Mouse (Mus musculus) stomach, postnatal 0 days (tissue): ENCODE data around the gene Mgat5b. TPM values are rescaled to one million over a fixed set of nuclear protein-coding genes. Genes with fewer than 3 reads are reported as not detected.

Experiments used
- ATAC-seq: fragments of 200-750 bp; cut with Nextera tagmentation; 2 replicates; pipeline ENCODE4 v1.8.0; 2017; ENCODE audit not compliant: low FRiP score, low TSS enrichment
- DNase-seq: peaks from one replicate; pipeline ENCODE4 v3.0.0-alpha.2; 2016; ENCODE audit warnings: low spot score
- H3K27ac ChIP-seq: fragments of 300-500 bp; sonication (generic); replicated peaks from 2 replicates; pipeline ENCODE4 v1.5.1; 2014; ENCODE audit warnings: mild to moderate bottlenecking, control low read depth
- H3K27me3 ChIP-seq: fragments of 300-500 bp; sonication (generic); 2 replicates; pipeline ENCODE4 v1.6.1; 2014; ENCODE audit warnings: low read length; ENCODE audit not compliant: control insufficient read depth, insufficient read depth
- H3K36me3 ChIP-seq: fragments of 300-500 bp; sonication (generic); 2 replicates; pipeline ENCODE4 v1.6.1; 2014; ENCODE audit warnings: low read length, mixed read lengths; ENCODE audit not compliant: control insufficient read depth, insufficient read depth
- H3K4me1 ChIP-seq: fragments of 300-500 bp; sonication (generic); replicated peaks from 2 replicates; pipeline ENCODE4 v1.6.1; 2014; ENCODE audit warnings: antibody characterized with exemption; ENCODE audit not compliant: control insufficient read depth, insufficient read depth
- H3K4me2 ChIP-seq: fragments of 300-500 bp; sonication (generic); replicated peaks from 2 replicates; pipeline ENCODE4 v1.6.1; 2014; ENCODE audit warnings: low read depth, mild to moderate bottlenecking, control low read depth, moderate library complexity
- H3K4me3 ChIP-seq: fragments of 300-500 bp; sonication (generic); 2 replicates; pipeline ENCODE4 v1.5.1; 2014; ENCODE audit warnings: low read depth, low read length, control low read depth
- H3K9ac ChIP-seq: fragments of 300-500 bp; sonication (generic); 2 replicates; pipeline ENCODE4 v1.6.1; 2014; ENCODE audit warnings: mild to moderate bottlenecking, low read length, control low read depth, mixed read lengths
- H3K9me3 ChIP-seq: fragments of 300-500 bp; sonication (generic); 2 replicates; pipeline ENCODE4 v1.6.1; 2016; ENCODE audit warnings: low read length; ENCODE audit not compliant: control insufficient read depth
- CTCF ChIP-seq: IDR thresholded peaks from 2 replicates; pipeline ENCODE4 v1.5.1; 2016; ENCODE audit warnings: antibody characterized with exemption, low read depth, mild to moderate bottlenecking, moderate library complexity
- EP300 ChIP-seq: optimal IDR thresholded peaks from 2 replicates; pipeline ENCODE3; 2016; ENCODE audit warnings: antibody characterized with exemption
- WGBS: fragments of 180-500 bp; shearing (Covaris S2); extraction: QIAGEN DNeasy Blood & Tissue Kit; methylation state at CpG from one replicate; pipeline ENCODE4 v1.1.7; 2014; 5-methylcytosine and 5-hydroxymethylcytosine counted together
- polyA plus RNA-seq: library from polyadenylated mRNA; unstranded; fragments of >200 nt; fragmentation: Nextera tagmentation; extraction: Ambion mirVana; gene quantifications from 2 replicates; pipeline ENCODE4 v1.2.1, GENCODE M21; 2015

Gene Mgat5b
- polyA plus RNA-seq, 1 experiment from 2014 or later: 0.30 TPM

GRCm38 (mm10) chr11:117001789-117002188 lies 83.1 kb downstream of the Mgat5b start:
- ATAC-seq (no peak), DNase-seq (no peak)
- H3K36me3 ChIP-seq: no peaks in the 10 kb centered on the region
- no peaks in the 10 kb centered on the region for H3K4me1 ChIP-seq
- no peaks in the 10 kb centered on the region for H3K9me3 ChIP-seq
- TF ChIP-seq EP300 (no peak), CTCF (no peak)
- H3K27ac ChIP-seq: no peak overlapping the region
- no peak overlapping the region for H3K4me2 ChIP-seq
- WGBS: 52% methylated on average over 4 of the region's 4 CpGs
- H3K9ac ChIP-seq: no peak overlapping the region
- no peak overlapping the region for H3K4me3 ChIP-seq
- H3K27me3 ChIP-seq: no peaks in the 10 kb centered on the region; the same call in 1 of the 2 replicates

- DNase-seq (no peak), ATAC-seq (no peak)
- H3K4me1 ChIP-seq: no peaks in the 10 kb centered on the region
- no peak for TF ChIP-seq EP300
- no peak for TF ChIP-seq CTCF
- H3K27me3 ChIP-seq: no peaks in the 10 kb centered on the region; the same call in 1 of the 2 replicates
- H3K9ac ChIP-seq: no peak overlapping the region
- H3K4me2 ChIP-seq: no peak overlapping the region
- no peak overlapping the region for H3K4me3 ChIP-seq
- H3K9me3 ChIP-seq: no peaks in the 10 kb centered on the region
- 45% methylated on average over 9 of the region's 9 CpGs for WGBS
- H3K27ac ChIP-seq: no peak overlapping the region
- H3K36me3 ChIP-seq: no peaks in the 10 kb centered on the region
Observed at GRCm38 (mm10) chr11:117003503-117003902, 84.8 kb downstream of the Mgat5b start.

GRCm38 (mm10) chr11:117004277-117004676 lies 85.6 kb downstream of the Mgat5b start:
- Histone ChIP-seq H3K4me1 (no peaks in the 10 kb centered on the region), H3K9ac (no peak overlapping the region), H3K27me3 (no peaks in the 10 kb centered on the region; the same call in 1 of the 2 replicates), H3K27ac (no peak overlapping the region), H3K9me3 (no peaks in the 10 kb centered on the region), H3K36me3 (no peaks in the 10 kb centered on the region), H3K4me2 (no peak overlapping the region), H3K4me3 (no peak overlapping the region)
- 17% methylated on average over 9 of the region's 9 CpGs for WGBS
- peak; percentile 34 for DNase-seq
- TF ChIP-seq EP300: no peak
- no peak for TF ChIP-seq CTCF
- no peak for ATAC-seq

GRCm38 (mm10) chr11:117017462-117017861 lies 98.8 kb downstream of the Mgat5b start:
- ATAC-seq (no peak), DNase-seq (no peak)
- H3K36me3 ChIP-seq: no peaks in the 10 kb centered on the region
- WGBS: 60% methylated on average over 4 of the region's 4 CpGs
- no peak overlapping the region for H3K4me2 ChIP-seq
- no peaks in the 10 kb centered on the region for H3K27me3 ChIP-seq
- H3K4me3 ChIP-seq: no peak overlapping the region
- no peak for TF ChIP-seq CTCF
- TF ChIP-seq EP300: no peak
- H3K27ac ChIP-seq: no peak overlapping the region
- no peak overlapping the region for H3K9ac ChIP-seq
- H3K4me1 ChIP-seq: no peaks in the 10 kb centered on the region
- H3K9me3 ChIP-seq: no peaks in the 10 kb centered on the region

- Histone ChIP-seq H3K9ac (no peak overlapping the region), H3K27ac (no peak overlapping the region)
Observed at GRCm38 (mm10) chr11:117018410-117018809, 99.7 kb downstream of the Mgat5b start.

GRCm38 (mm10) chr11:117021026-117021425 lies 102.4 kb downstream of the Mgat5b start:
- no peak overlapping the region for H3K9ac ChIP-seq
- no peak overlapping the region for H3K4me3 ChIP-seq
- no peak overlapping the region for H3K27ac ChIP-seq
- H3K36me3 ChIP-seq: no peaks in the 10 kb centered on the region
- H3K4me2 ChIP-seq: no peak overlapping the region
- H3K27me3 ChIP-seq: no peaks in the 10 kb centered on the region
- no peak for DNase-seq
- WGBS: 67% methylated on average over 2 of the region's 2 CpGs
- TF ChIP-seq CTCF: no peak
- H3K9me3 ChIP-seq: no peaks in the 10 kb centered on the region
- H3K4me1 ChIP-seq: no peaks in the 10 kb centered on the region
- ATAC-seq: no peak

More at GRCm38 (mm10) chr11:117018410-117018809, 99.7 kb downstream of the Mgat5b start:
- no peak overlapping the region for H3K4me2 ChIP-seq
- TF ChIP-seq EP300: no peak
- TF ChIP-seq CTCF: peak; percentile 91
- DNase-seq (peak; percentile 84), ATAC-seq (peak; percentile 68; the same call in 1 of the 2 replicates)
- 2% methylated on average over 8 of the region's 8 CpGs for WGBS
- no peaks in the 10 kb centered on the region for H3K36me3 ChIP-seq
- H3K4me3 ChIP-seq: no peak overlapping the region
- H3K9me3 ChIP-seq: no peaks in the 10 kb centered on the region
- H3K27me3 ChIP-seq: no peaks in the 10 kb centered on the region
- H3K4me1 ChIP-seq: no peaks in the 10 kb centered on the region
